Mouse (Mus musculus): ENCODE results near the gene Zcchc24. TPM values are rescaled to one million over a fixed set of nuclear protein-coding genes. Genes with fewer than 3 reads are reported as not detected.

Gene Zcchc24
- polyA plus RNA-seq, 1 experiment from 2014 or later: 22.3 TPM

DNA sequence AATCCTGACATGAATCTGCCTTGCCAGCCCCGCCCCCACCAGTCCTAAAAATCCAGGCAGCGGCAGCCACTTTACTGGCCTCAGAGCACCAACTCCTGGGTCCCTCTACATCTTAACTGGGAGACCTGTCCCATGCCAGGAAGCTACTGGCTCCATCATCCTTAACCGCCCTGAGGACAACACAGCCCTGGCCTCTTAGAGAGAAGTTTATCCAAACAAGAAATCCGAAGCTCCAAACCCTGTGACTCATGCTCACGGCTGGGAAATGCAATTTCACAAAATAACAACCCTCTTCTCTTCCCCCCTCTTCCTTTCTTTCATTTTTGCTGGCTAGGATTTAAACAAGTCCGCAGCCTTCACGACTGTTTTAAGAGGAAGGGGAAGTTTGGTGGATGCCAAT, 9.3 kb downstream of the Zcchc24 start:
- Histone ChIP-seq H3K27ac (ENCODE audit: low read depth, low read length) (no peak overlapping the region), H3K27me3 (ENCODE audit: control insufficient read depth, insufficient read depth, low read length) (no peaks in the 10 kb centered on the region), H3K4me3 (ENCODE audit: low read depth, low read length) (no peak overlapping the region), H3K4me1 (ENCODE audit: control insufficient read depth, insufficient read depth, low read length) (peaks cover 2% of the 10 kb centered on the region; the same call in 1 of the 2 replicates), H3K9me3 (ENCODE audit: control insufficient read depth, low read length) (no peaks in the 10 kb centered on the region), H3K9ac (ENCODE audit: low read length) (no peak overlapping the region), H3K36me3 (ENCODE audit: control insufficient read depth, insufficient read depth, low read length) (no peaks in the 10 kb centered on the region), H3K4me2 (ENCODE audit: low read depth) (no peak overlapping the region)
- ATAC-seq (ENCODE audit: insufficient read depth, low FRiP score, low TSS enrichment): no peak
- DNase-seq (ENCODE audit: low spot score): no peak
- 60% methylated on average over 7 of the region's 7 CpGs for whole genome bisulfite sequencing

DNA sequence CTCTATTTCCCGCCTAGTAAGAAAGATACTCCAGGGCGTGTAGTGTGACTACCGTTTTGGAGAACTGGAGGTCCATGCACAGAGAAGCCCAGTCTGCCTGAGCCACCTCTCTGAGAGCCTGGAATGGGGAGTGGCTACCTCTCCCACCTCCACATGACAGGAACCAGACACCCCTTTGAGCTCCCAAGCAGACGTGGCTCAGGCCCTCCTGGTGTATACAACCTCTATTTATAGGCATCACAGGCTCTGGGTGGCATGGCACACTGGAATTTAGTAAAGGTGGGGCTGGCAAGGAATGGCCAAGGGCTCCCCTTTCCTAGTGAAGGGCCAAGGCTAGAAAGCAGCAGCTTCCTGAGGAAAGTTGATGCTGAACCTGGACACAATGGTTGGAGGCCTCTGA, 10.9 kb downstream of the Zcchc24 start:
- no peak overlapping the region for H3K9ac ChIP-seq (ENCODE audit: low read length)
- H3K4me2 ChIP-seq (ENCODE audit: low read depth): no peak overlapping the region
- H3K27ac ChIP-seq (ENCODE audit: low read depth, low read length): no peak overlapping the region
- no peak for DNase-seq (ENCODE audit: low spot score)
- 71% methylated on average over 4 of the region's 4 CpGs for WGBS
- H3K27me3 ChIP-seq (ENCODE audit: control insufficient read depth, insufficient read depth, low read length): no peaks in the 10 kb centered on the region
- no peak for ATAC-seq (ENCODE audit: insufficient read depth, low FRiP score, low TSS enrichment)
- peaks cover 2% of the 10 kb centered on the region; the same call in 1 of the 2 replicates for H3K4me1 ChIP-seq (ENCODE audit: control insufficient read depth, insufficient read depth, low read length)
- no peaks in the 10 kb centered on the region for H3K9me3 ChIP-seq (ENCODE audit: control insufficient read depth, low read length)
- no peaks in the 10 kb centered on the region for H3K36me3 ChIP-seq (ENCODE audit: control insufficient read depth, insufficient read depth, low read length)
- no peak overlapping the region for H3K4me3 ChIP-seq (ENCODE audit: low read depth, low read length)

- ATAC-seq (ENCODE audit: insufficient read depth, low FRiP score, low TSS enrichment): no peak
These were observed 12.4 kb downstream of the Zcchc24 start for GRCm38 (mm10) chr14:25756385-25756990.

DNA sequence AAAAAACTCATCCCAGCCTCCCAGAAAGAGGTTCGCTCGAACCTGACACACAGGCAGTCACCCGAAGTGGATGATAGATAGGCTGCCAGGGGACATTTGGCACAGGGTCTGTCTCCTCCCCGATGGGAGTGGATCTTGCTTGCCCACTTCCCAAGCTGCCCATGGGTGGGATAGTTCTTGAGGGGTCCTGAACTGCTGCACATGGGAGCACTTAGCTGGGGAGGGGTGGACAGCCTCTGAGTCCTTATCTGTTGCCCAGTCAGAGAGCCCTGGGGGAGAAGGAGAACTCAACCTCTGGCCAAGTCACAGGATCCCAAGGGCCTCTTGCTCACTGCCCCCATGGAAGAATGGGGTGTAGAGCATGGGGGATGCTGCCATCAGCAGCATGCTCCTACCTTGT, 13.3 kb downstream of the Zcchc24 start:
- no peak for ATAC-seq (ENCODE audit: insufficient read depth, low FRiP score, low TSS enrichment)
- peaks cover 2% of the 10 kb centered on the region; the same call in 1 of the 2 replicates for H3K4me1 ChIP-seq (ENCODE audit: control insufficient read depth, insufficient read depth, low read length)
- no peak for DNase-seq (ENCODE audit: low spot score)
- no peaks in the 10 kb centered on the region for H3K36me3 ChIP-seq (ENCODE audit: control insufficient read depth, insufficient read depth, low read length)
- no peaks in the 10 kb centered on the region for H3K27me3 ChIP-seq (ENCODE audit: control insufficient read depth, insufficient read depth, low read length)
- no peaks in the 10 kb centered on the region for H3K9me3 ChIP-seq (ENCODE audit: control insufficient read depth, low read length)
- WGBS: 46% methylated on average over 4 of the region's 4 CpGs
- no peak overlapping the region for H3K4me3 ChIP-seq (ENCODE audit: low read depth, low read length)
- no peak overlapping the region for H3K4me2 ChIP-seq (ENCODE audit: low read depth)
- H3K9ac ChIP-seq (ENCODE audit: low read length): no peak overlapping the region
- H3K27ac ChIP-seq (ENCODE audit: low read depth, low read length): no peak overlapping the region

More at GRCm38 (mm10) chr14:25756385-25756990, 12.4 kb downstream of the Zcchc24 start:
- H3K27me3 ChIP-seq (ENCODE audit: control insufficient read depth, insufficient read depth, low read length): no peaks in the 10 kb centered on the region
- H3K9ac ChIP-seq (ENCODE audit: low read length): no peak overlapping the region
- peaks cover 2% of the 10 kb centered on the region; the same call in 1 of the 2 replicates for H3K4me1 ChIP-seq (ENCODE audit: control insufficient read depth, insufficient read depth, low read length)
- H3K27ac ChIP-seq (ENCODE audit: low read depth, low read length): no peak overlapping the region
- H3K4me3 ChIP-seq (ENCODE audit: low read depth, low read length): no peak overlapping the region
- no peak overlapping the region for H3K4me2 ChIP-seq (ENCODE audit: low read depth)
- H3K9me3 ChIP-seq (ENCODE audit: control insufficient read depth, low read length): no peaks in the 10 kb centered on the region
- DNase-seq (ENCODE audit: low spot score): no peak
- WGBS: 73% methylated on average over 7 of the region's 7 CpGs
- H3K36me3 ChIP-seq (ENCODE audit: control insufficient read depth, insufficient read depth, low read length): no peaks in the 10 kb centered on the region

DNA sequence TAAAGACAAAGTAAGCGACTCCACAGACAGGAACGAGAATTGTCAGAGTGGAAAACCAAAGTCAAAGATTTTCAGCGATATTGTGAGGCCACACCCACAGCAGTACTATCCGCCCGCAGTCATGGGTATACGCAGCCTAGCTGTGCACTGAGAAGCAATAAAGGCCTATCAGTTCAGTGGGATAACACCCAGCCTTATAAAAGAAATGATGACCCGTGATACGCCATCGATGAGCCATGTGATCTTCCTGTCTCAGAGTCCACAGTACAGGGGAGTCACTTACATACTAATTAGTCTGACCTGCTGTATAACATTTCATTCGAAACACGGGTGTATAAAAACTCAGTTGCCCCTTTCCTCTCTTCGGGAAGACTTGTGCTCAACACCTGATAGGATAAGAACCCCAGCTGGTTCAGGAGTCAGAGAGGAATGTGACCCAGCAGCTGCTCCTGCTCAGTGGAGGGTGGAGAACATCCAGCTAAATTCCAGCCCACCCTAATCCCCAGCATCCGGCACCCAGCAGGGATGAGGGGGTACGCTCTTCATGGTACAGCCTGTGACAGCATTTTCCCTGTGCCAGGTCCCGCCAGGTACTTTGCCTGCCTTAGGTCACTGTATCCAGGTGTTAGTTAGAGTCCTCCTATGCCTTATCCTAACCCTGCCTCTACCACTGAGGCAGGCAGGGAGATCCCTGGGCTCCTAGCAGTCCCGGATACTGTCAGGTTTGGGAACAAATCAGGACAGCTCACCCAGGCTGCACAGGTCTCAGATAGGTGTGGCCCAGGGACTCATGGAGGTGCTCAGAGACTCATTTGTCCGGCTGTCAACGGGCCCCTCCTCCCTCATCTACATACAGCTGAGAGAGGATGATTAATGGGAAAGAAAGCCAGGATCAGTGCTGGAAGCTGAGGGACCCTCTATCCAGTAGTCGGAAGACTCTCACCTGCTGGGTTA, 14.0 kb downstream of the Zcchc24 start:
- Histone ChIP-seq H3K9ac (ENCODE audit: low read length) (no peak overlapping the region), H3K27ac (ENCODE audit: low read depth, low read length) (no peak overlapping the region), H3K36me3 (ENCODE audit: control insufficient read depth, insufficient read depth, low read length) (no peaks in the 10 kb centered on the region), H3K4me2 (ENCODE audit: low read depth) (no peak overlapping the region), H3K4me3 (ENCODE audit: low read depth, low read length) (no peak overlapping the region), H3K4me1 (ENCODE audit: control insufficient read depth, insufficient read depth, low read length) (peaks cover 2% of the 10 kb centered on the region; the same call in 1 of the 2 replicates), H3K27me3 (ENCODE audit: control insufficient read depth, insufficient read depth, low read length) (no peaks in the 10 kb centered on the region), H3K9me3 (ENCODE audit: control insufficient read depth, low read length) (no peaks in the 10 kb centered on the region)
- WGBS: 47% methylated on average over 19 of the region's 19 CpGs
- ATAC-seq (ENCODE audit: insufficient read depth, low FRiP score, low TSS enrichment) (no peak; the same call in 1 of the 2 replicates), DNase-seq (ENCODE audit: low spot score) (no peak)

DNA sequence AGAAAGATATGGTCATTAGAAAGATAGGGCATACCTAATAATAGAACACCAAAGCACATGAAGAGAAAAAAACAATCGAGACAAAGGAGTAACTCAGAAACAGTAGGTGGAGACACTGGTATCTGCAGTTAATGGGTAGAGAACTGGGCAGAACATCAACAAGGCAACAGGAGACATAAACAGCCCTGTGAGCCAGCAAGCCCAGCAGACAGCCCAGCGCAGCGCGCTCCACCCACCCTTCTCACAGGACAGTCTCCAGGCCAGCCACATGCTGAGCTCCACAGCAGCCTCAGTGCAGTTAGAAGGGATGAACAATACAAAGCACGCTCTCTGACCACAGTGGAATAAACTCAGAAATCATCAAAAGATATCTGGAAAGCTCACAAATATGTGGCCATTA, 15.8 kb downstream of the Zcchc24 start:
- Histone ChIP-seq H3K4me1 (ENCODE audit: control insufficient read depth, insufficient read depth, low read length) (peaks cover 8% of the 10 kb centered on the region; the same call in 1 of the 2 replicates), H3K27me3 (ENCODE audit: control insufficient read depth, insufficient read depth, low read length) (no peaks in the 10 kb centered on the region), H3K9me3 (ENCODE audit: control insufficient read depth, low read length) (no peaks in the 10 kb centered on the region), H3K27ac (ENCODE audit: low read depth, low read length) (no peak overlapping the region), H3K36me3 (ENCODE audit: control insufficient read depth, insufficient read depth, low read length) (no peaks in the 10 kb centered on the region), H3K4me2 (ENCODE audit: low read depth) (no peak overlapping the region), H3K4me3 (ENCODE audit: low read depth, low read length) (no peak overlapping the region), H3K9ac (ENCODE audit: low read length) (no peak overlapping the region)
- ATAC-seq (ENCODE audit: insufficient read depth, low FRiP score, low TSS enrichment) (no peak), DNase-seq (ENCODE audit: low spot score) (no peak)
- 52% methylated on average over 5 of the region's 5 CpGs for WGBS

GRCm38 (mm10) chr14:25751067-25751466, 17.8 kb downstream of the Zcchc24 start:
- ATAC-seq (ENCODE audit: insufficient read depth, low FRiP score, low TSS enrichment) (no peak), DNase-seq (ENCODE audit: low spot score) (no peak)
- H3K4me1 ChIP-seq (ENCODE audit: control insufficient read depth, insufficient read depth, low read length): peaks cover 8% of the 10 kb centered on the region; the same call in 1 of the 2 replicates
- WGBS: 95% methylated on average over 5 of the region's 5 CpGs
- no peak overlapping the region for H3K4me3 ChIP-seq (ENCODE audit: low read depth, low read length)
- H3K27ac ChIP-seq (ENCODE audit: low read depth, low read length): no peak overlapping the region
- no peaks in the 10 kb centered on the region for H3K9me3 ChIP-seq (ENCODE audit: control insufficient read depth, low read length)
- no peaks in the 10 kb centered on the region for H3K27me3 ChIP-seq (ENCODE audit: control insufficient read depth, insufficient read depth, low read length)
- H3K4me2 ChIP-seq (ENCODE audit: low read depth): no peak overlapping the region
- no peaks in the 10 kb centered on the region for H3K36me3 ChIP-seq (ENCODE audit: control insufficient read depth, insufficient read depth, low read length)
- H3K9ac ChIP-seq (ENCODE audit: low read length): no peak overlapping the region

- Histone ChIP-seq H3K4me1 (ENCODE audit: control insufficient read depth, insufficient read depth, low read length) (peaks cover 8% of the 10 kb centered on the region; the same call in 1 of the 2 replicates), H3K27me3 (ENCODE audit: control insufficient read depth, insufficient read depth, low read length) (no peaks in the 10 kb centered on the region), H3K9me3 (ENCODE audit: control insufficient read depth, low read length) (no peaks in the 10 kb centered on the region), H3K36me3 (ENCODE audit: control insufficient read depth, insufficient read depth, low read length) (no peaks in the 10 kb centered on the region), H3K27ac (ENCODE audit: low read depth, low read length) (no peak overlapping the region), H3K9ac (ENCODE audit: low read length) (no peak overlapping the region), H3K4me2 (ENCODE audit: low read depth) (no peak overlapping the region), H3K4me3 (ENCODE audit: low read depth, low read length) (no peak overlapping the region)
- ATAC-seq (ENCODE audit: insufficient read depth, low FRiP score, low TSS enrichment): no peak
- no peak for DNase-seq (ENCODE audit: low spot score)
- 87% methylated on average over 2 of the region's 2 CpGs for WGBS
These were observed 18.3 kb downstream of the Zcchc24 start for GRCm38 (mm10) chr14:25750448-25751015.
